17 mouse cellular contexts compared by ENCODE assay signal in the genomic region with DNA sequence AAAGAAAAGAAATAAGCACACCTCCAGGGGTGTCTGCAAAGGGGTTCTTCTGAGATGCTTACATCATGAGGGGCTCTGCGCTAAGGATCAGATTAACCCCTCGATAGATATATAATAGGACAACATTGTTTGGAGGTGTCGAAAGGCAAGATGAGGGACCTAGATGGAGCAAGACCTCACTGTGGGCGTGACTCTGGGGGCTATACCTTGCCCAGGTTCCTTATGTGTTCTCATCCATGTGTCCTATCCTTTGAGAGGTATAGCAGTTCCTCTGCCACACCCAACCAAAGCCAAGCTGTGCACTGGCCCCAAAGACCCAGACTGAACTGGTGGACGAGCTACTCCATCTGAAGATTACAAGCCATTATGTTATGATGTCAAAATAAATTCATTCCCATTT. TPM values are rescaled to one million over a fixed set of nuclear protein-coding genes. Genes with fewer than 3 reads are reported as not detected.
"Had no signal": no experiment of that assay in that cellular context is flagged by ENCODE, and none has a peak within 500 bp of the region (broad histone marks: within the 10 kb centered on the region; RNA-seq: fewer than 3 reads in every experiment).

No protein-coding gene starts in this region.

- DNase-seq: heart, postnatal 10 days; heart, postnatal 14 days; heart, postnatal 36 days; heart, postnatal 4 days; kidney, adult 11 months; kidney, adult 18-20 months; kidney, adult 2 months; kidney, adult 8-10 months; kidney, adult 9 months; kidney, postnatal 10 days; kidney, postnatal 14 days; kidney, postnatal 25 days; kidney, postnatal 36 days; kidney, postnatal 4 days; layer of hippocampus, adult 9-11 months; layer of hippocampus, postnatal 36 days had no signal

RNA-seq across cellular contexts. Expression of gene Ptprt, which starts 58.2 kb away (rescaled TPM):
- total RNA-seq: hematopoietic stem cell, adult 5-6 weeks had no signal
